Comparison of ENCODE assay signal across 20 mouse cellular contexts in the genomic region with DNA sequence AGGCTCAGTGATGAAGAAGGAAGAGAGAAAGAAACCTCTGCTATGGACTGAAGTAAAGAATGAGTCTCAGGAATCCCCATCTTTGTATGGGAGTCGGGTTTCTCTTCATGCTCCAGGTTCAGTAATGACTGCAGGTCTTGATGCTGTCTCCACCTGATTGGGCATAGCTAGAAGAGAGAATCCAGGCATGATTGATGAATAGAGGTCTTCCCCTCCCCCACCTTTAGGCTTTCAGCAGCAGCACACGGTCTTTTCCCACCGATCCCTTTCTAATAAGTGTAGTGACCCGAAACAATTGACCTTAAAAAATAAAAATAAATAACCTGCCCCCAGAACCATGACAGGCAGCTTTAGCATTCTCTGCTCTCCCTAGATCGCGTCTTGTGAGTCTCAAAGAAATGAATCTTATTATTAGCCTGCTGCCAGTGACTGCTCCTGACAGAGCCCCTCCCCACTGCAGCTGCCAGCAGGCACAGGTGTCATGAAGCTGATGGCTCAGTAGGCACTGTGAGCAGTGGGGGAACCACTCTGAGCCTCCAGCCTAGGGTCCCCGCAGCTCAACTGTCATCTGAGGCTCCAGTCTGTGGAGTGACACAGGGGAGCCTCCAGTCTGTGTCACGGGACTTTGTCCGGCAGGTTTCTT. TPM values are rescaled to one million over a fixed set of nuclear protein-coding genes. Genes with fewer than 3 reads are reported as not detected.
DNase-seq lines count a peak whose midpoint lies in the region; ATAC-seq lines count a peak whose summit lies in the region.
"Had no signal": no experiment of that assay in that cellular context is flagged by ENCODE, and none has a peak within 500 bp of the region (broad histone marks: within the 10 kb centered on the region; RNA-seq: fewer than 3 reads in every experiment).

No protein-coding gene starts in this region.

- no peak overlapping the region for H3K27ac ChIP-seq in midbrain, embryonic 11.5 days (ENCODE audit: low read depth, low read length)
- no peak overlapping the region for H3K27ac ChIP-seq in midbrain, embryonic 10.5 days (replicated peaks)
- no peak overlapping the region for H3K27ac ChIP-seq in hindbrain, embryonic 11.5 days (ENCODE audit: low read depth, low read length)
- H3K27ac ChIP-seq in midbrain, embryonic 15.5 days: no peak overlapping the region
- H3K27ac ChIP-seq: left cerebral cortex, adult 2 months; lung, embryonic 15.5 days had no signal

- no peak overlapping the region for H3K4me2 ChIP-seq in midbrain, embryonic 11.5 days
- H3K4me2 ChIP-seq in hindbrain, embryonic 11.5 days (replicated peaks; ENCODE audit: low read depth, low read length): 0 out of 2 replicates have a peak overlapping the region, but pooled peaks have one; percentile 3
- peak overlapping the region; percentile 23; the same call in 1 of the 2 replicates for H3K4me2 ChIP-seq in midbrain, embryonic 15.5 days
- H3K4me2 ChIP-seq: lung, embryonic 15.5 days had no signal

- no peak overlapping the region for H3K4me3 ChIP-seq in midbrain, embryonic 11.5 days (ENCODE audit: low read depth, low read length)
- H3K4me3 ChIP-seq in midbrain, embryonic 10.5 days: no peak overlapping the region
- H3K4me3 ChIP-seq in hindbrain, embryonic 11.5 days (ENCODE audit: low read depth, low read length): no peak overlapping the region
- no peak overlapping the region for H3K4me3 ChIP-seq in midbrain, embryonic 15.5 days
- H3K4me3 ChIP-seq: left cerebral cortex, adult 2 months; lung, embryonic 15.5 days; megakaryocyte, embryonic 14.5 days had no signal

- H3K36me3 ChIP-seq in midbrain, embryonic 11.5 days (ENCODE audit: control insufficient read depth, insufficient read depth, low read length): no peaks in the 10 kb centered on the region
- H3K36me3 ChIP-seq in midbrain, embryonic 10.5 days: no peaks in the 10 kb centered on the region
- H3K36me3 ChIP-seq in hindbrain, embryonic 11.5 days (ENCODE audit: control insufficient read depth, insufficient read depth, low read length): no peaks in the 10 kb centered on the region
- no peaks in the 10 kb centered on the region for H3K36me3 ChIP-seq in midbrain, embryonic 15.5 days (replicated peaks)
- H3K36me3 ChIP-seq: lung, embryonic 15.5 days had no signal

- 33% methylated on average over 9 of the region's 9 CpGs for WGBS in midbrain, embryonic 11.5 days
- 39% methylated on average over 9 of the region's 9 CpGs for WGBS in midbrain, embryonic 10.5 days
- WGBS in hindbrain, embryonic 11.5 days: 35% methylated on average over 9 of the region's 9 CpGs
- 23% methylated on average over 9 of the region's 9 CpGs for WGBS in midbrain, embryonic 15.5 days

- H3K9ac ChIP-seq in midbrain, embryonic 11.5 days (ENCODE audit: low read length): no peak overlapping the region
- no peak overlapping the region for H3K9ac ChIP-seq in hindbrain, embryonic 11.5 days (ENCODE audit: low read depth, low read length)
- H3K9ac ChIP-seq in midbrain, embryonic 15.5 days: no peak overlapping the region
- H3K9ac ChIP-seq: lung, embryonic 15.5 days had no signal

- H3K4me1 ChIP-seq in midbrain, embryonic 11.5 days (ENCODE audit: control insufficient read depth, insufficient read depth, low read length): peaks cover 6% of the 10 kb centered on the region; the same call in 1 of the 2 replicates
- H3K4me1 ChIP-seq in midbrain, embryonic 10.5 days: peaks cover 9% of the 10 kb centered on the region
- H3K4me1 ChIP-seq in hindbrain, embryonic 11.5 days (replicated peaks; ENCODE audit: control insufficient read depth, insufficient read depth, low read length): no peaks in the 10 kb centered on the region
- H3K4me1 ChIP-seq in midbrain, embryonic 15.5 days: peaks cover 9% of the 10 kb centered on the region
- H3K4me1 ChIP-seq: lung, embryonic 15.5 days had no signal

- H3K9me3 ChIP-seq in midbrain, embryonic 11.5 days (ENCODE audit: control insufficient read depth, low read length): no peaks in the 10 kb centered on the region
- H3K9me3 ChIP-seq in midbrain, embryonic 10.5 days (replicated peaks): no peaks in the 10 kb centered on the region
- H3K9me3 ChIP-seq in hindbrain, embryonic 11.5 days (ENCODE audit: control insufficient read depth, low read length): no peaks in the 10 kb centered on the region
- H3K9me3 ChIP-seq in midbrain, embryonic 15.5 days: no peaks in the 10 kb centered on the region
- H3K9me3 ChIP-seq: lung, embryonic 15.5 days had no signal

- no peak for DNase-seq in midbrain, embryonic 11.5 days (ENCODE audit: low spot score, missing footprints)
- no peak for DNase-seq in midbrain, embryonic 10.5 days (ENCODE audit: low spot score)
- DNase-seq in hindbrain, embryonic 11.5 days (ENCODE audit: low spot score): peak; percentile 40
- DNase-seq in thymus, postnatal 10 days (ENCODE audit: low spot score in 2 of 2): no peak
- no peak for DNase-seq in frontal cortex, postnatal 25 days (ENCODE audit: low spot score in 2 of 2)
- no peak for DNase-seq in adrenal gland, adult 8-10 months
- no peak for DNase-seq in kidney, postnatal 14 days
- DNase-seq: adrenal gland, postnatal 36 days; B cell, adult 2 months; kidney, postnatal 4 days; liver; spleen, adult 18-20 months had no signal

- peak; percentile 50; the same call in 1 of the 2 replicates for ATAC-seq in midbrain, embryonic 11.5 days (ENCODE audit: low FRiP score)
- ATAC-seq in hindbrain, embryonic 11.5 days (ENCODE audit: low FRiP score): peak; percentile 83
- ATAC-seq in midbrain, embryonic 15.5 days (replicated peaks): peak; percentile 73
- ATAC-seq: intestine, embryonic 16.5 days had no signal

- no peaks in the 10 kb centered on the region for H3K27me3 ChIP-seq in midbrain, embryonic 11.5 days (ENCODE audit: control insufficient read depth, insufficient read depth, low read length)
- no peaks in the 10 kb centered on the region for H3K27me3 ChIP-seq in midbrain, embryonic 10.5 days (ENCODE audit: low read depth, poor library complexity, severe bottlenecking)
- H3K27me3 ChIP-seq in hindbrain, embryonic 11.5 days (ENCODE audit: control insufficient read depth, insufficient read depth, low read length): no peaks in the 10 kb centered on the region
- no peaks in the 10 kb centered on the region for H3K27me3 ChIP-seq in midbrain, embryonic 15.5 days (replicated peaks)
- H3K27me3 ChIP-seq: lung, embryonic 15.5 days; megakaryocyte, embryonic 14.5 days had no signal

RNA-seq across cellular contexts. Expression of a gene that starts 53.3 kb away (rescaled TPM):
- not detected in 2 replicates for polyA plus RNA-seq in midbrain, embryonic 11.5 days (2014; fragmentation: Nextera tagmentation; extraction: Ambion mirVana)
- not detected in 2 replicates for polyA plus RNA-seq in midbrain, embryonic 10.5 days (2016; fragmentation: Nextera tagmentation; extraction: Ambion mirVana)
- not detected in 2 replicates for polyA plus RNA-seq in hindbrain, embryonic 11.5 days (2014; fragmentation: Nextera tagmentation; extraction: Ambion mirVana)
- polyA plus RNA-seq in midbrain, embryonic 15.5 days (2015; fragmentation: Nextera tagmentation; extraction: Ambion mirVana): 0.37 TPM in 1 of 2 replicates, not detected in the other
- not detected for total RNA-seq in adrenal gland, adult 8-10 months (2022)
- total RNA-seq: adrenal gland, postnatal 36 days; ES-E14 had no signal
- polyA plus RNA-seq: embryonic facial prominence, embryonic 11.5 days; heart, embryonic 16.5 days; intestine, embryonic 16.5 days; lung, embryonic 15.5 days had no signal
